ENCODE assay signal across 18 mouse cellular contexts in the genomic region with DNA sequence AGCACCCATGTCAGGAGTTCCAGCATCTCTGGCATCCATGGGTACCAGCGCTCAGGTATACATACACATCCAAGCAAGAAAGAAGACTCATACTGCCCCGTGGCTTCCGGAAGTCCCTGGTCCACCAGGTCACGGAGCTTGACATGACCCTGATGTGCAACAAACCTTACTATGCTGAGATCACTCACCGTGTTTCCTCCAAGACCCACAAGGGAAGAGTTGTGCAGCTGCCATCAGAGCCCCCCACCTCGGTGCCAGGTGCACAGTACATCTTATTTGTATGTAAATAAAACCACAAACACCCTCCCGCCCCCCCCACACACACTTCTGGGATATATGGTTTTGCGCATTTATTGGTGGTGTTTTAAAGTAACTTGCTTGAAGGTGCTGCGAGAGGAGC. TPM values are rescaled to one million over a fixed set of nuclear protein-coding genes. Genes with fewer than 3 reads are reported as not detected.
"Had no signal": no experiment of that assay in that cellular context is flagged by ENCODE, and none has a peak within 500 bp of the region (broad histone marks: within the 10 kb centered on the region; RNA-seq: fewer than 3 reads in every experiment).

No protein-coding gene starts in this region.

- H3K4me1 ChIP-seq: kidney, embryonic 15.5 days; limb, embryonic 10.5 days; lung, embryonic 15.5 days; neural tube, embryonic 13.5 days had no signal

- ATAC-seq: intestine, embryonic 16.5 days; liver, embryonic 12.5 days; midbrain, embryonic 16.5 days had no signal

- DNase-seq: kidney, adult 2 months; kidney, postnatal 25 days; lung, postnatal 14 days; right cerebral cortex, postnatal 14 days had no signal

- H3K27ac ChIP-seq: kidney, embryonic 15.5 days; left cerebral cortex, adult 2 months; limb, embryonic 10.5 days; liver, embryonic 12.5 days; lung, embryonic 15.5 days; macrophage; neural tube, embryonic 13.5 days; stomach, postnatal 0 days had no signal

- H3K27me3 ChIP-seq: kidney, embryonic 15.5 days; neural tube, embryonic 13.5 days had no signal

- H3K4me3 ChIP-seq: kidney, embryonic 15.5 days; left cerebral cortex, adult 2 months; limb, embryonic 10.5 days; liver, embryonic 12.5 days; lung, embryonic 15.5 days; megakaryocyte, embryonic 14.5 days; neural tube, embryonic 13.5 days had no signal

- H3K36me3 ChIP-seq: kidney, embryonic 15.5 days; limb, embryonic 10.5 days; liver, embryonic 12.5 days; lung, embryonic 15.5 days; neural tube, embryonic 13.5 days had no signal

RNA-seq across cellular contexts. Expression of gene Lefty2, which starts 17.8 kb away (rescaled TPM):
- polyA plus RNA-seq: intestine, embryonic 16.5 days; kidney, adult 2 months; limb, embryonic 10.5 days; liver, embryonic 12.5 days; liver, embryonic 16.5 days; macrophage; midbrain, embryonic 11.5 days; neural tube, embryonic 13.5 days; small intestine, adult 2 months had no signal

RNA-seq across cellular contexts. Expression of gene Lefty1, which starts 59.7 kb away (rescaled TPM):
- polyA plus RNA-seq: midbrain, embryonic 16.5 days had no signal
